Mouse (Mus musculus) olfactory bulb, adult 2 months (tissue): ENCODE data around the gene Sigirr.

Experiments used
- CTCF ChIP-seq: fragments of 200-500 bp; IDR thresholded peaks from 2 replicates; pipeline ENCODE4 v1.5.1; 2012; ENCODE audit warnings: low read depth, mild to moderate bottlenecking, low read length, moderate library complexity; ENCODE audit not compliant: insufficient read depth
- POLR2A ChIP-seq: fragments of 200-500 bp; IDR thresholded peaks from 2 replicates; pipeline ENCODE4 v1.6.1; 2012; ENCODE audit warnings: mild to moderate bottlenecking, low read depth, low read length, moderate library complexity; ENCODE audit not compliant: insufficient read depth

GRCm38 (mm10) chr7:141094487-141095205, 5.7 kb downstream of the Sigirr start:
- TF ChIP-seq CTCF (no peak), POLR2A (no peak)
